Mouse (Mus musculus): Measurements from ENCODE around the gene Klc4. TPM values are rescaled to one million over a fixed set of nuclear protein-coding genes. Genes with fewer than 3 reads are reported as not detected.

Klc4 gene
- total RNA-seq, 2 experiments from 2014 or later = 19.0 to 20.1 TPM

GRCm38 (mm10) chr17:46624598-46624997, 21.2 kb downstream of the Klc4 start:
- DNase-seq (ENCODE audit: low spot score in 2 of 2) = no peak
- no peak for TF ChIP-seq CTCF (conservative IDR thresholded peaks at IDR 0.05)
- H3K4me3 ChIP-seq = no peak overlapping the region
- no peak overlapping the region for H3K27ac ChIP-seq

GRCm38 (mm10) chr17:46623819-46624557, 21.8 kb downstream of the Klc4 start:
- no peak for DNase-seq (ENCODE audit: low spot score in 2 of 2)
- TF ChIP-seq CTCF (conservative IDR thresholded peaks at IDR 0.05) = peak; percentile 29
- Histone ChIP-seq H3K4me3 (no peak overlapping the region), H3K27ac (no peak overlapping the region)

DNA sequence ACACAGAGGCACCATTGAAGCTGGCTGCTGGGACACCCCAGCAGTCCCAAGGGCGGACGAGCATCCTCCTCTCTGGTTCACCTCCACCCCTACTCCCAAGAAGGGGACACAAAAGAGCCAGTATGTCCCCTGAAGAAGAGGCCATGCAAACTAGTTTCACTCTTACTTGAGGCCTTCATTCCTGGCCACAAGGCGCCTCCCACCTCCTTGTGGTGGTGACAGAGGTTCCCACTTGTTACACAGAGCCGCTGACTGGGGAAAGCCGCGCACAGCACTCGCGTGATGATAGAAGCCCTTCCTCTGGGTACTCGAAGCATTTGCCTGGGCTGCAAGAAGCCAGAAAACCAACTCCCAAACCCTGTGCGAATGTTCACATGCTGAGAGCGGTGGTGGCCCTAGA, 23.6 kb downstream of the Klc4 start:
- DNase-seq (ENCODE audit: low spot score in 2 of 2) = no peak
- H3K27ac ChIP-seq = no peak overlapping the region
- no peak overlapping the region for H3K4me3 ChIP-seq
- no peak for TF ChIP-seq CTCF (conservative IDR thresholded peaks at IDR 0.05)

GRCm38 (mm10) chr17:46621324-46621723, 24.5 kb downstream of the Klc4 start:
- no peak overlapping the region; the same call in 1 of the 2 replicates for H3K4me3 ChIP-seq
- TF ChIP-seq CTCF (conservative IDR thresholded peaks at IDR 0.05) = no peak
- peak; percentile 55 to 61 for DNase-seq (ENCODE audit: low spot score in 2 of 2)
- H3K27ac ChIP-seq = peak overlapping the region; percentile 55; the same call in 1 of the 2 replicates

- TF ChIP-seq CTCF (conservative IDR thresholded peaks at IDR 0.05) = no peak
- Histone ChIP-seq H3K4me3 (no peak overlapping the region), H3K27ac (0 out of 2 replicates have a peak overlapping the region, but pooled peaks have one; percentile 32)
- DNase-seq (ENCODE audit: low spot score in 2 of 2) = no peak
These were observed 26.0 kb downstream of the Klc4 start for GRCm38 (mm10) chr17:46619683-46620357.

DNA sequence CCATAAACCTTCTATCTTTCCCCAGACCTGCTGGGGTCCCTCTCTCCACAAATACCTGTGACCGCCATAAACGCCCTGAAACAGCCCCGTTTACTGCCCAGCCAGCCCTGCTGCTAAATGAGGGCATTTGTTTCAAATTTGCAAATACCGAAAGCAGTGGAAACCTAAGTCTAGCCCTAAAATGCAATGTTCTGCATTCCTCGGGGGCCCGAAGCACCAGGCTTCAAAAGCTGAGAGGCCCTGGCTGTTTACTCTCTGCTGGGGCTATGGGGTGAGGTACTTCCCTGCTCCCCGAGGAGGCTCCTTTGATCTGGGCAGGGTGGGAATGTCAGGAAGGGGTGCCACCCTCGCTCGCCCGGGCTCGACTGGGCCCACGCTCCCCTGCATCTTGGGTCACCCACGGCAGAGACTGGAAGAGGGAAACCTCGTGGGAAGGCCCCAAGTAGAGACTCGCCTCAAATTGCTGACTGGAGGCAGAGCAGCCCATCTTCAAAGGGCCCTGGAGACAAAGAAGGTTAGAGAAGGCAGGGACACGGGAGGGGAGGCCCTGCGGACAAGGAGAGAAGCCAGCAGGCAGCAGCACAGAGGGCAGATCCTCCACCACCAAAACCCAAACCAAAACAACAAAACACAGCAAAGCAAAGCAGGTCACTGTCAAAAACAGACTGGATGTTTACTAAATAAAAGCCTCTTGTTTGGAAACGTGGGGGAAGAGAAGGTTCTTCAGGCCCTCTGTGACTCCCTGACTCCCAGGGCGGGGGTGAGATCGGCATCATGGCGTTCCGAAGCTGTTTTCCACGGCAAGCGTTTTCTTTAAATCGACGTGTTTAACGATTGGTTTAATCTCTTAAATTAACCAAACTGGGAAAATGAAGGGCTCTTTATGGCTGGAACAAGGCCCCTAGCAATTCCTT, 26.8 kb downstream of the Klc4 start:
- no peak for DNase-seq (ENCODE audit: low spot score in 2 of 2)
- no peak overlapping the region for H3K4me3 ChIP-seq
- no peak for TF ChIP-seq CTCF (conservative IDR thresholded peaks at IDR 0.05)
- H3K27ac ChIP-seq = peak overlapping the region; percentile 32; the same call in 1 of the 2 replicates

- Histone ChIP-seq H3K4me3 (no peak overlapping the region), H3K27ac (0 out of 2 replicates have a peak overlapping the region, but pooled peaks have one; percentile 7)
- no peak for DNase-seq (ENCODE audit: low spot score in 2 of 2)
- TF ChIP-seq CTCF (conservative IDR thresholded peaks at IDR 0.05) = no peak
These were observed 27.4 kb downstream of the Klc4 start for GRCm38 (mm10) chr17:46618394-46618768.

GRCm38 (mm10) chr17:46617799-46618198, 28.0 kb downstream of the Klc4 start:
- TF ChIP-seq CTCF (conservative IDR thresholded peaks at IDR 0.05) = no peak
- DNase-seq (ENCODE audit: low spot score in 2 of 2) = no peak
- H3K27ac ChIP-seq = no peak overlapping the region
- no peak overlapping the region for H3K4me3 ChIP-seq

- Histone ChIP-seq H3K4me3 (no peak overlapping the region), H3K27ac (no peak overlapping the region)
- TF ChIP-seq CTCF (conservative IDR thresholded peaks at IDR 0.05) = no peak
- DNase-seq (ENCODE audit: low spot score in 2 of 2) = no peak
These were observed 32.6 kb downstream of the Klc4 start for GRCm38 (mm10) chr17:46613229-46613628.

- no peak for TF ChIP-seq CTCF (conservative IDR thresholded peaks at IDR 0.05)
- H3K27ac ChIP-seq = no peak overlapping the region
- no peak overlapping the region for H3K4me3 ChIP-seq
- no peak for DNase-seq (ENCODE audit: low spot score in 2 of 2)
These were observed 33.0 kb downstream of the Klc4 start for GRCm38 (mm10) chr17:46612820-46613219.

- Histone ChIP-seq H3K27ac (no peak overlapping the region), H3K4me3 (no peak overlapping the region)
- no peak for DNase-seq (ENCODE audit: low spot score in 2 of 2)
- no peak for TF ChIP-seq CTCF (conservative IDR thresholded peaks at IDR 0.05)
These were observed 33.6 kb downstream of the Klc4 start for GRCm38 (mm10) chr17:46612189-46612588.

- Histone ChIP-seq H3K27ac (no peak overlapping the region), H3K4me3 (no peak overlapping the region)
- TF ChIP-seq CTCF (conservative IDR thresholded peaks at IDR 0.05) = no peak
- no peak for DNase-seq (ENCODE audit: low spot score in 2 of 2)
These were observed 34.5 kb downstream of the Klc4 start for GRCm38 (mm10) chr17:46611316-46611715.
